Mouse (Mus musculus) kidney, adult 2 months (tissue): ENCODE data around the gene Zc3h18.

Experiments
- CTCF ChIP-seq: fragments of 200-500 bp; conservative IDR thresholded peaks from 2 replicates; pipeline ENCODE4 v1.5.1; 2011; ENCODE audit warnings: low read depth, mild to moderate bottlenecking, control low read depth, low read length, moderate library complexity, mixed read lengths; ENCODE audit not compliant: insufficient read depth, insufficient read length
- POLR2A ChIP-seq: fragments of 200-500 bp; IDR thresholded peaks from one replicate; pipeline ENCODE4 v1.6.1; 2011; ENCODE audit warnings: low read depth, low read length, control low read depth

DNA sequence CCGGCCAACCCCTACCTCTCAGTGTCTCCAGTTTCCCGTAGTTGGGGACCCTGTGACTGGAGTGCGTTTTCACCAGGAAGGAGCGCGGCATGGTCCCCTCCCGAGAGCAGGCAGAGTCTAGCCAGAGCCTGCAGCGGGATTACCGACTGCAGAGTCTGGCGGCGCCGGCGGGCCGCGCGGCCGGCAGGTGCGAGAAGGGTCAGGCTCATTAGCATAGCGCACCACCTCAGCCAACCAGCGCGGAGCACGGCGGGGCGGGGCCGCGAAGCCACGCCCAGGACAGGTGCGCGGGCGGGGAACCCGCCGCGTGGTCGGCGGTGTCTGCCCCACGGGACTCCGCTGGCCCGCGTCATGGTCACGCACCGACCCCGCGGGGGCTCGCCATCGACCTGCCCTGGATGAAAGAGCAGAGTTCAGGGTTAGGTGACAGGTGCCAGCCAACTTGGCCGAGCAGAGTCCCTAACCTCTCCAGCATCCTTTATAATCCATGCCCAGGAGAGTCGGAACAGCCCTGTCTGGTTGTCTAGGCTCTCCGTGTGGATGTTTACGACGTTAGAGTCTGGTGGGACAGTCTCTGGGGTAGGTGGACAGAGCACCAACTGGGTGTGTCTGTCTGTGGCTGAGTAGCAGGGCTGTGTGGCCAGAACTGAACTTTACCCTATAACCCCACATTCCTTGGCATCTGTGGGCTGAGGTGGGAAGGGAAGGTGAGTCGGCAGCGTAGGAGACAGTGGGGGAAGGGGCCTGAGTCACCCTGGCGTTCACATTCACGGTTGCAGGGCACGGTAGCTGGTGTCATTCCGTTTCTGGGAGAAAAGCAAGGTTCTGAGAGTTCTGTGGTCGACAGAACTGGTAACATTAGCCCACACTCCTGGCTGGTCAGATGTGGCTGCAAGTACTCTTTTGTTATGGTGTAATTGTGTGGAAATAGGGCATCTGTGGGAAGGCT, 84.4 kb downstream of the Zc3h18 start, which contains the start of gene Snai3:
- TF ChIP-seq POLR2A (no peak), CTCF (no peak)
